Mouse (Mus musculus): ENCODE results near the gene Armh3. TPM values are rescaled to one million over a fixed set of nuclear protein-coding genes. Genes with fewer than 3 reads are reported as not detected.

Gene Armh3
- total and polyA plus RNA-seq, 2 experiments from 2014 or later: 16.5 to 17.5 TPM

DNA sequence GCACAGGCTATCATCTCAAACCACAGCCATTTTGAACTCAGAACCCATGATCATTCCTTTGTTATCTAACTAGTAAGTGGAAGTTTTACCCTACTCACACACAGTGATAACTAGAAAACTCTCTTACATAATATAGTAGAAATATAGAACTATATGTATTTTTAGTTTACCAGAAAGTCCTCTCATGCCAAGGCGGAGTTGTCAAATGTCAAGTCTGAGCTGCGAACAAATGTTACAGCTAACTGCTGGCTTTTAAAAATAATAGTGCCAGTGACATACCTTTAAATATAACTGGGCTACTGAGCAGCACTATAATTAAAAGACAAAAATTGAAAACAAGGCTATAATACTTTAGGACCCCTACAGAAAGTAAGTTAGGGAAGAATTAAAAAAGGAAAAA, 51.0 kb downstream of the Armh3 start:
- Histone ChIP-seq H3K27me3 (ENCODE audit: insufficient read depth, low read length) (no peaks in the 10 kb centered on the region), H3K4me2 (ENCODE audit: low read depth, low read length) (no peak overlapping the region), H3K36me3 (ENCODE audit: insufficient read depth, low read length) (peaks cover 4% of the 10 kb centered on the region; the same call in 1 of the 2 replicates), H3K4me1 (ENCODE audit: insufficient read depth, low read length) (no peaks in the 10 kb centered on the region), H3K4me3 (ENCODE audit: low read length) (no peak overlapping the region), H3K27ac (no peak overlapping the region), H3K9ac (replicated peaks; ENCODE audit: low read length) (no peak overlapping the region), H3K9me3 (ENCODE audit: low read length) (no peaks in the 10 kb centered on the region)
- DNase-seq (ENCODE audit: low spot score): no peak
- TF ChIP-seq CTCF (IDR thresholded peaks at IDR 0.05; ENCODE audit: low read depth): no peak
- no peak for ATAC-seq
- WGBS: 94% methylated on average over 2 of the region's 2 CpGs

DNA sequence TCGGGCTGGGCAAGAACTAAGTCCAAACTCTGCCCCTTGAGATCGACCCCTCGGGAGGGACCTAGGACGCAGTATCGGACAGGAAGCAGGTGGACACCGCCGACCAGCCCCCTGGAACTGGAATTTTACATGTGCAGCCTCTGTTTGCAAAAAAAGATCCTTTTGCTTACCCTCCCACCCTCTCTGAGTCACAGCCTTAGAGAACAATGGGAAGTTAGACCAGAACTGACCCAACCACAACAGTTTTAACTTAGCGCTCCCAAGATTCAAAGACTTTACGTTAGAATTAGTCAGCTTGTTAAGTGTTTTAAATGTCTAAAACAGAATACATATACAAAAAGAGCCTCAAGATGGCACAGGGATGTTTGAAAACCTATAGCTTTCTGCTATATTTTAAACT, 51.7 kb downstream of the Armh3 start:
- Histone ChIP-seq H3K4me2 (ENCODE audit: low read depth, low read length) (no peak overlapping the region), H3K4me1 (ENCODE audit: insufficient read depth, low read length) (no peaks in the 10 kb centered on the region), H3K36me3 (ENCODE audit: insufficient read depth, low read length) (no peaks in the 10 kb centered on the region; the same call in 1 of the 2 replicates), H3K27me3 (ENCODE audit: insufficient read depth, low read length) (no peaks in the 10 kb centered on the region), H3K9ac (replicated peaks; ENCODE audit: low read length) (no peak overlapping the region), H3K27ac (no peak overlapping the region), H3K9me3 (ENCODE audit: low read length) (no peaks in the 10 kb centered on the region), H3K4me3 (ENCODE audit: low read length) (no peak overlapping the region)
- no peak for TF ChIP-seq CTCF (IDR thresholded peaks at IDR 0.05; ENCODE audit: low read depth)
- 93% methylated on average over 9 of the region's 9 CpGs for WGBS
- ATAC-seq (no peak), DNase-seq (ENCODE audit: low spot score) (no peak)

DNA sequence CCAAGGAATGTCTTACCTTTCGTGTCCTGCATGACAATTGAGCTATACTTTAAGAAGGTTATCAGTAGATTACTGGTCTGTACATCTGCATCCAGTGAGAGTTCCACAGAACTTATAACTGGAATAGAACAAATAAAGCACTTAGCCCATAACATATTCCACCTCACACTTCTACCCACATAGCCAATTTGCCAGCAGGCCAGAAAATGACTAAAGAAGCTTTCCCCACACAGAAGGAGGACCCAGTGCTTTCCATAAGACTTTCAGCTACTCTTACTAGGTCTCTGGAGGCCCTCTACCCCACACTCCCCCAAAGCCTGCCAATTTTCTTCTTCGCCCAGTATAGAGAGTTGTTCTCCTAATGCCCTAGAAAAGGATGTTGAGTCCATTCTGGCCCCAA, 52.3 kb downstream of the Armh3 start:
- no peak overlapping the region for H3K9ac ChIP-seq (replicated peaks; ENCODE audit: low read length)
- TF ChIP-seq CTCF (IDR thresholded peaks at IDR 0.05; ENCODE audit: low read depth): no peak
- H3K9me3 ChIP-seq (ENCODE audit: low read length): no peaks in the 10 kb centered on the region
- H3K36me3 ChIP-seq (ENCODE audit: insufficient read depth, low read length): no peaks in the 10 kb centered on the region; the same call in 1 of the 2 replicates
- no peak overlapping the region for H3K4me3 ChIP-seq (ENCODE audit: low read length)
- H3K4me2 ChIP-seq (ENCODE audit: low read depth, low read length): no peak overlapping the region
- no peak overlapping the region for H3K27ac ChIP-seq
- no peak for ATAC-seq
- no peaks in the 10 kb centered on the region for H3K4me1 ChIP-seq (ENCODE audit: insufficient read depth, low read length)
- no peaks in the 10 kb centered on the region for H3K27me3 ChIP-seq (ENCODE audit: insufficient read depth, low read length)
- WGBS: 93% methylated on average over 2 of the region's 2 CpGs
- no peak for DNase-seq (ENCODE audit: low spot score)

DNA sequence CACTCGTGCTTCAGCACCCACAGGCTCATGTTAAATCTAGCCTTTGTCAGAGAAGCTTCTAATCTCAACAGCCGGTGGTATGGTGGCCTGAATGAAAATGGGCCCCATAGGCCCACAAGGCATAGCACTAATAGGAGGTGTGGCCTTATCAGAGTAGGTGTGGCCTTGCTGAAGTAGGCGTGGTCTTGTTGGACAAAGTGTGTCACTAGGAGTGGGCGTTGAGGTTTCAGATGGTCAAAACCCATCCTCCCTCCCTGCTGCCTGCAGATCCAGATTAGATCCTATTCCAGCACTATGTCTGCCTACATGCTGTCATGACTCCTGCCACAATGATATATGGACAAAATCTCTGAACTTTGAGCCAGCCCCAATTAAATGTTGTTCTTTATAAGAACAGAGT, 54.5 kb downstream of the Armh3 start:
- H3K36me3 ChIP-seq (ENCODE audit: insufficient read depth, low read length): no peaks in the 10 kb centered on the region; the same call in 1 of the 2 replicates
- 72% methylated on average over 4 of the region's 4 CpGs for WGBS

DNA sequence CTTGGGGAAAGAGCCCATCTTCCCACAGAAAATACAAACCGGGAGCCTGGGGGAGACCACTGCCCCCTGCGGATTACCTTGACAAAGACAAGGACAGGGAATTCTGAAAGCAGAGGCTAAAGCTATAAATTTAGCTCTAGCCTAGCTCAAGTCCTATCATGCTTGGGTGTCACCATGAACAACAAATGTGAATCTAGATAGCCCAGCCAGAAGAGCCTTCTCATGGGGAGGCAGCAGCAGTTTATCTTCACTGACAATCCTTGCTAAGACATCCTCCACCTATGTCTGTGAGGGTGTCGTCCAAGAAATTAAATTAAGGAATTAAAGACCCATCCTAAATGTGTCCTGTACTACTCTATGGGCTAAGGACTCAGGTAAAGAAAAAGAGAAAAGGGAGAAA, 60.2 kb downstream of the Armh3 start:
- H3K27ac ChIP-seq: peak overlapping the region; percentile 68; the same call in 1 of the 2 replicates
- peaks cover 9% of the 10 kb centered on the region; the same call in 1 of the 2 replicates for H3K4me1 ChIP-seq (ENCODE audit: insufficient read depth, low read length)
- ATAC-seq: no peak
- TF ChIP-seq CTCF (IDR thresholded peaks at IDR 0.05; ENCODE audit: low read depth): no peak
- H3K9ac ChIP-seq (replicated peaks; ENCODE audit: low read length): no peak overlapping the region
- DNase-seq (ENCODE audit: low spot score): no peak
- H3K4me2 ChIP-seq (ENCODE audit: low read depth, low read length): no peak overlapping the region
- no peak overlapping the region for H3K4me3 ChIP-seq (ENCODE audit: low read length)
- WGBS: 26% methylated on average over 3 of the region's 3 CpGs
- H3K9me3 ChIP-seq (ENCODE audit: low read length): no peaks in the 10 kb centered on the region
- H3K27me3 ChIP-seq (ENCODE audit: insufficient read depth, low read length): no peaks in the 10 kb centered on the region
- peaks cover 7% of the 10 kb centered on the region; the same call in 1 of the 2 replicates for H3K36me3 ChIP-seq (ENCODE audit: insufficient read depth, low read length)

More for the DNA sequence above, 54.5 kb downstream of the Armh3 start:
- Histone ChIP-seq H3K27me3 (ENCODE audit: insufficient read depth, low read length) (no peaks in the 10 kb centered on the region), H3K9me3 (ENCODE audit: low read length) (no peaks in the 10 kb centered on the region), H3K4me1 (ENCODE audit: insufficient read depth, low read length) (no peaks in the 10 kb centered on the region), H3K9ac (replicated peaks; ENCODE audit: low read length) (no peak overlapping the region), H3K4me2 (ENCODE audit: low read depth, low read length) (no peak overlapping the region), H3K27ac (no peak overlapping the region), H3K4me3 (ENCODE audit: low read length) (no peak overlapping the region)
- TF ChIP-seq CTCF (IDR thresholded peaks at IDR 0.05; ENCODE audit: low read depth): no peak
- DNase-seq (ENCODE audit: low spot score) (no peak), ATAC-seq (no peak)

DNA sequence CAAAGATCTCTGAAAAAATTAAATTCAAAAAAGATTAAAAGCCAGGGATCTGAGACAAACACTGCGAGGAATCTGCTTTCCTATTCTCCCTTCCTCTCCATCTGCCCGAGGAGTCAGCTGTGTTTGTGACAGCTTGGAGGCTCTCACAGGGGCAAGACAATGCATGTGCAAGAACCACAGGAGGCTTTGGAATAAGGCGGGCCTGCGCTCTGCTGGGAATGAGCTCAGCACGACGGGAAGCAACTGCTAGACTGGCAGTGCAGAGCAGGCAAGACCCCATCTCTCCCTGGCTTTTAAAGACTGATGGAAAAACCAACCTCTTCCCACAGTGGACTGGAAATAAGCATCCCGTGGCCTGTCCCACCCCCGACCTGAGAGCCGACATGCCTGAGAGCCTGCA, 60.8 kb downstream of the Armh3 start:
- TF ChIP-seq CTCF (IDR thresholded peaks at IDR 0.05; ENCODE audit: low read depth): no peak
- H3K36me3 ChIP-seq (ENCODE audit: insufficient read depth, low read length): peaks cover 7% of the 10 kb centered on the region; the same call in 1 of the 2 replicates
- peaks cover 9% of the 10 kb centered on the region; the same call in 1 of the 2 replicates for H3K4me1 ChIP-seq (ENCODE audit: insufficient read depth, low read length)
- H3K27ac ChIP-seq: peak overlapping the region; percentile 68; the same call in 1 of the 2 replicates
- no peaks in the 10 kb centered on the region for H3K9me3 ChIP-seq (ENCODE audit: low read length)
- no peak overlapping the region for H3K4me2 ChIP-seq (ENCODE audit: low read depth, low read length)
- no peaks in the 10 kb centered on the region for H3K27me3 ChIP-seq (ENCODE audit: insufficient read depth, low read length)
- WGBS: 5% methylated on average over 9 of the region's 9 CpGs
- peak; percentile 55 for DNase-seq (ENCODE audit: low spot score)
- no peak overlapping the region for H3K4me3 ChIP-seq (ENCODE audit: low read length)
- 0 out of 2 replicates have a peak, but pooled peaks have one; percentile 56 for ATAC-seq
- H3K9ac ChIP-seq (replicated peaks; ENCODE audit: low read length): no peak overlapping the region

DNA sequence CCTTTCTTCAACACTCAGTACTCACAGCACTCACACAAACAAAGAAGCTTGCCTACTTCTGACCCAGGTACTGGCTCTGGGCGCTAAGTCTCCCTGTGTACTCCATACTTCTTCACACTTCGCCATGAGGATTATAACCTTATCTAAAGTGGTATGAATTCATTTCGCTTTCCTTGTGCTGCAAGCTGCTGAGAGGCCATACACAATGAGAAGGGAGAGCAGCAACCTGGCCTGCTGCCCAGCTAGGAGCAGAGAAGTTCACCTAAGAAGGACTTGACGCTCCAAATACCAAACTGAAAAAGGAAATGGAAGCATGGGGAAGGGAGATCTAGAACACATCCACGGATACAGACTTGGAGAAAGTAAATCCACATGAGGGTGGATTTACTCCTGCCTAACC, 71.1 kb downstream of the Armh3 start:
- 80% methylated on average over 5 of the region's 5 CpGs for WGBS
- no peak for TF ChIP-seq CTCF (IDR thresholded peaks at IDR 0.05; ENCODE audit: low read depth)
- Histone ChIP-seq H3K36me3 (ENCODE audit: insufficient read depth, low read length) (peaks cover 14% of the 10 kb centered on the region), H3K4me1 (ENCODE audit: insufficient read depth, low read length) (no peaks in the 10 kb centered on the region), H3K9ac (replicated peaks; ENCODE audit: low read length) (no peak overlapping the region), H3K4me2 (ENCODE audit: low read depth, low read length) (no peak overlapping the region), H3K4me3 (ENCODE audit: low read length) (no peak overlapping the region), H3K27ac (no peak overlapping the region), H3K9me3 (ENCODE audit: low read length) (no peaks in the 10 kb centered on the region), H3K27me3 (ENCODE audit: insufficient read depth, low read length) (no peaks in the 10 kb centered on the region)
- ATAC-seq (no peak), DNase-seq (ENCODE audit: low spot score) (no peak)

All from hindbrain, postnatal 0 days (tissue).